Mouse (Mus musculus): ENCODE measurements around the gene Angptl6. TPM values are rescaled to one million over a fixed set of nuclear protein-coding genes. Genes with fewer than 3 reads are reported as not detected.

The Angptl6 gene
- polyA plus RNA-seq, 1 experiment from 2014 or later: 15.5 TPM

DNA sequence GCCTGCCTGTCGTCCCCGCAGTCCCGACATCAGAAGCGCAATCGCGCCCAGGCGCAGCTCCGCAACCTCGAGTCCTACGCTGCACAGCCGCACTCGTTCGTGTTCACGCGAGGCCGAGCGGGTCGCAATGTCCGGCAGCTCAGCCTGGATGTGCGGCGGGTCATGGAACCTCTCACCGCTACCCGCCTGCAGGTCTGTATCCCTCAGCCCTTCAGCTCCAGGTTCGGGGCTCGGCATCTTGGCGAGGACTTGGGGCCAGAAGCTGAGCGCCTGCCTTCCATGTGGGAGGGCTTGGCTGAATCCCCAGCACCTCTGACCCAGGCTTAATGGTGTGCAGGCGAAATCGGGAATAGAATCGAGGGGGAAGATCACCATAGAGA lies 8.8 kb upstream of the Angptl6 start:
- no peaks in the 10 kb centered on the region for H3K9me3 ChIP-seq (replicated peaks; ENCODE audit: control insufficient read depth, low read length)
- DNase-seq (ENCODE audit: low spot score): no peak
- H3K4me2 ChIP-seq (ENCODE audit: low read length): peak overlapping the region; percentile 92
- H3K9ac ChIP-seq (ENCODE audit: low read length): peak overlapping the region; percentile 82
- H3K4me1 ChIP-seq (ENCODE audit: control insufficient read depth, insufficient read depth, low read length): no peaks in the 10 kb centered on the region
- 0% methylated on average over 27 of the region's 30 CpGs for WGBS
- peak overlapping the region; percentile 86 for H3K4me3 ChIP-seq (ENCODE audit: low read depth, low read length)
- no peaks in the 10 kb centered on the region for H3K27me3 ChIP-seq (replicated peaks; ENCODE audit: control insufficient read depth, insufficient read depth, low read length)
- no peak for ATAC-seq
- peaks cover 42% of the 10 kb centered on the region for H3K36me3 ChIP-seq (ENCODE audit: control insufficient read depth, insufficient read depth, low read length)
- H3K27ac ChIP-seq (ENCODE audit: low read depth, low read length): peak overlapping the region; percentile 27; the same call in 1 of the 2 replicates

DNA sequence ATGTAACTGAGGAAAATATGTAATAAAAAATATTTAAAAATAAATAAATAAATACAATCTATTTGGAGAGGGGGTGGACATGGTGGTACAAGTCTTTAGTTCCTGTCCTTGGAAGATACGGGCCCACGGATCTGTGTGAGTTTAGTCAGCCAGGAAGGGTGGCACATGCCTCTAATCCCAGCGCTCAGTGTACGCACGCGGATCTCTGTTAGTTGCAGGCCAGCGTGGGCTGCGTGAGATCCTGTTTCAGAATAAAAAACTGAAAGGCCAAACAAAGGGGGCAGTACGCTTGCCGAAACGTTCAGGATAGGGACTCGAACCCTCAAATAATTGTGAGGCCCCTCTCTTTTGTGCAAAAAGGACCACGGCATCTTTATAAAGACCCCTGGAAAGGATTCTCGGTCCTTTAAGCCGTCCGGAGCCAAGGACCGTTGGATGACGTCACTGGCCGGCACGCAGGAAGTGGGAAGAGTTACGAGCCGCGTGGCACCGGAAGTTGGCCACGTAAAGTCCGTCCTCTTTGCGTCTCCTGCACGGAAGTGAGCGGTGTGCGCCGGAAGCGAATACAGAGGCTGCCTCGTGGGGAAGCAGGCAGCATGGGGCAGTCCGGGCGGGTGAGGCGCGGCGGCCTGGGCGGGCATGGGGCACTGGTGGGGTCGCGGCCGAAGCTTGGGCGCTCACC lies 8.3 kb upstream of the Angptl6 start, which contains the start of gene Ppan:
Gene Ppan (plus strand): TSS at position 472 of the 682 bp plus-strand sequence.
- Histone ChIP-seq H3K9ac (ENCODE audit: low read length) (peak within 1 kb of the TSS; percentile 82), H3K27ac (ENCODE audit: low read depth, low read length) (peak within 1 kb of the TSS; percentile 91), H3K4me2 (ENCODE audit: low read length) (peak within 1 kb of the TSS; percentile 92), H3K4me3 (ENCODE audit: low read depth, low read length) (peak within 1 kb of the TSS; percentile 86), H3K36me3 (ENCODE audit: control insufficient read depth, insufficient read depth, low read length) (peaks cover 36% of the 10 kb centered on the region), H3K4me1 (ENCODE audit: control insufficient read depth, insufficient read depth, low read length) (no peaks in the 10 kb centered on the region), H3K27me3 (replicated peaks; ENCODE audit: control insufficient read depth, insufficient read depth, low read length) (no peaks in the 10 kb centered on the region), H3K9me3 (replicated peaks; ENCODE audit: control insufficient read depth, low read length) (no peaks in the 10 kb centered on the region)
- DNase-seq (ENCODE audit: low spot score): peak; percentile 98
- WGBS: under 1% methylated on average over 41 of the region's 43 CpGs
- peak; percentile 98 for ATAC-seq

DNA sequence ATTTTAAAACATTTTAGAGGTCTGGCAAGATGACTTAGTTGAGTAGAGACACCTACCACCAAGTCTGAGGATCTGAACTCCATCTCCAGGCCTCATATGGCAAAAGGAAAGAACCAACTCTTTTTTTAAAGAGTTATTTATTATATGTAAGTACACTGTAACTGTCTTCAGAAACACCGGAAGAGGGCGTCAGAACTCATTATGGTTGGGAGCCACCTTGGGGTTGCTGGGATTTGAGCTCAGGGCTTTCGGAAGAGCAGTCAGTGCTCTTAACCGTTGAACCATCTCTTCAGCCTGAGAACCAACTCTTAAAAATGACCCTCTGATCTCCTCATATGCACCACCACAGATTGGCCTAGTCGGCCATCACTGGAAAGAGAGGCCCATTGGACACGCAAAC lies 7.7 kb upstream of the Angptl6 start:
- Histone ChIP-seq H3K4me2 (ENCODE audit: low read length) (peak overlapping the region; percentile 92), H3K9ac (ENCODE audit: low read length) (no peak overlapping the region), H3K4me1 (ENCODE audit: control insufficient read depth, insufficient read depth, low read length) (no peaks in the 10 kb centered on the region), H3K36me3 (ENCODE audit: control insufficient read depth, insufficient read depth, low read length) (peaks cover 30% of the 10 kb centered on the region), H3K27me3 (replicated peaks; ENCODE audit: control insufficient read depth, insufficient read depth, low read length) (no peaks in the 10 kb centered on the region), H3K9me3 (replicated peaks; ENCODE audit: control insufficient read depth, low read length) (no peaks in the 10 kb centered on the region), H3K27ac (ENCODE audit: low read depth, low read length) (peak overlapping the region; percentile 91; the same call in 1 of the 2 replicates), H3K4me3 (ENCODE audit: low read depth, low read length) (no peak overlapping the region)
- 88% methylated on average over 6 of the region's 6 CpGs for WGBS
- DNase-seq (ENCODE audit: low spot score) (no peak), ATAC-seq (no peak)

DNA sequence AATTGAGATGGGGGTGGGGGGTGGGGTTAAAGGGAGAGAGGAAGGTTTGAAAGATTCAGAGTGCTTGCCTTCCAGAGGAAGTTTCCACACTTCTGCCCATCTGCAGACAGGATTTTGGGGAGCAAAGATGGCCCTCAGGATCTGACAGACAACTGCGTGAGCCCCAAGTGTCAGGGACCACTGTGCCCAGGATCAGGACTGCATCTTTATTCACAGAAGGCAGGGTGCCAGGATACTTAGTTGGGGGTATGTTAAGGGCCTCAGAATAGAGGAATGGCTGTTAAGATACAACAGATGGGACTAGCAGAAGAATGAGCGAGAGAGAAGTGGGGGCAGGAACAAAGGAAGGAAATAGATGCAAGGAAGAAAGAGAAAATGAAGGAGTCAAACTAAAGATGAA lies 7.0 kb upstream of the Angptl6 start:
- H3K27ac ChIP-seq (ENCODE audit: low read depth, low read length): no peak overlapping the region
- DNase-seq (ENCODE audit: low spot score) (no peak), ATAC-seq (no peak)
- peaks cover 23% of the 10 kb centered on the region for H3K36me3 ChIP-seq (ENCODE audit: control insufficient read depth, insufficient read depth, low read length)
- no peaks in the 10 kb centered on the region for H3K4me1 ChIP-seq (ENCODE audit: control insufficient read depth, insufficient read depth, low read length)
- H3K27me3 ChIP-seq (replicated peaks; ENCODE audit: control insufficient read depth, insufficient read depth, low read length): no peaks in the 10 kb centered on the region
- 92% methylated on average over 2 of the region's 2 CpGs for WGBS
- H3K9ac ChIP-seq (ENCODE audit: low read length): no peak overlapping the region
- H3K4me3 ChIP-seq (ENCODE audit: low read depth, low read length): no peak overlapping the region
- H3K4me2 ChIP-seq (ENCODE audit: low read length): no peak overlapping the region
- no peaks in the 10 kb centered on the region for H3K9me3 ChIP-seq (replicated peaks; ENCODE audit: control insufficient read depth, low read length)

DNA sequence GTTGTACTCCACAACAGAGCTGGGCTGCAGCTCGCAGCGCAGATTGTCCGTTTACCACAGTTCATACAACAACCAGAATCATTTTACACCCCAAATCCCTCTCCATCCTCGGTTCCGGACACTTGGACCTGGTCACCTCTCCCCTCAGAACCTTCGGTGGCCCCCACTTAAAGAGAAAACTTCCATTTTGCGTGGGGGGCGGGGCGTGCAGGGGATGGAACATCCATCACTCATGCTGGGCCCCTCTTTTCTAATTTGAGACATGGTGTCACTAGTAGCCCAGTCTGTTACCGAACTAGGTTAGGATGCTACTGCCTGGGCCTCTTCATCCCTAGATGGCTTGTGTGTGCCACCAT lies 839 bp downstream of the Angptl6 start:
- peak overlapping the region; percentile 73 for H3K4me2 ChIP-seq (ENCODE audit: low read length)
- ATAC-seq (no peak; the same call in 1 of the 2 replicates), DNase-seq (ENCODE audit: low spot score) (no peak)
- H3K27ac ChIP-seq (ENCODE audit: low read depth, low read length): peak overlapping the region; percentile 91
- no peaks in the 10 kb centered on the region for H3K9me3 ChIP-seq (replicated peaks; ENCODE audit: control insufficient read depth, low read length)
- no peaks in the 10 kb centered on the region; the same call in 1 of the 2 replicates for H3K4me1 ChIP-seq (ENCODE audit: control insufficient read depth, insufficient read depth, low read length)
- peak overlapping the region; percentile 39 for H3K4me3 ChIP-seq (ENCODE audit: low read depth, low read length)
- no peaks in the 10 kb centered on the region for H3K36me3 ChIP-seq (ENCODE audit: control insufficient read depth, insufficient read depth, low read length)
- WGBS: 23% methylated on average over 10 of the region's 10 CpGs
- H3K27me3 ChIP-seq (replicated peaks; ENCODE audit: control insufficient read depth, insufficient read depth, low read length): no peaks in the 10 kb centered on the region
- H3K9ac ChIP-seq (ENCODE audit: low read length): peak overlapping the region; percentile 73

DNA sequence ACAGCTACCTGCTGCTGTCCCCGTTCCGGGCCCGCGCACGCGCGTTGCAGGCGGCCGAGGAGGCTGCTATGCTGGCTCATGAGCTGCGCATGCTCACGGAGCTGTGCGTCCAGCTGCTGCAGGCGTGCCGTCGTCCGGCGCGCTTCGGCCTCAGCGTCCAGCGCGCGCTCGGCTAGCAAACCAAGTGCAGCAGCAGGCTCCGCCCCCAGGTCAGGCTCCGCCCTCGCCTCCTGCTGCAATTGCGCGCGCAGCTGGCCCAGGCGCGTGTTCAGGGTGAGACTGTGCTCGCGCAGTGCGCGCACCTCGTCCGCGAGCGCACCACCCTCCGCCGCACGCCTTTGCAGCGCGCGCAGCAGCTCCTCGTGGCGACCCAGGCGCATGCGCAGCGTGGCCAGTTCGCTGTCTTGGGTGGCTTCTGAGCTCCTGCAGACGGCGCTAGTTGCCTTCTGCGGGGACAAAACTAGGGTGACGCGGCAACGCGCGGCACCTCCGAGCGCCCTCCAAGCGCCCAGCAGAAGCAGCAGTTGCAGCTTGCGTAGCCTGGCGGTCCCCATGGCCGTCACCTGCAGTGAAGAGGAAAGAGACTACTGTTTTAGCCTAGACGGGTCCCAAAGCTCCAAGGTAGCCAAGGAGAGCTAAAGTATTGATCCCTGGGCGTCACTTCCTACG lies 1.4 kb downstream of the Angptl6 start:
- Histone ChIP-seq H3K27me3 (replicated peaks; ENCODE audit: control insufficient read depth, insufficient read depth, low read length) (no peaks in the 10 kb centered on the region), H3K4me2 (ENCODE audit: low read length) (peak overlapping the region; percentile 73), H3K4me3 (ENCODE audit: low read depth, low read length) (peak overlapping the region; percentile 39), H3K4me1 (ENCODE audit: control insufficient read depth, insufficient read depth, low read length) (no peaks in the 10 kb centered on the region; the same call in 1 of the 2 replicates), H3K9ac (ENCODE audit: low read length) (peak overlapping the region; percentile 73), H3K27ac (ENCODE audit: low read depth, low read length) (peak overlapping the region; percentile 91), H3K9me3 (replicated peaks; ENCODE audit: control insufficient read depth, low read length) (no peaks in the 10 kb centered on the region), H3K36me3 (ENCODE audit: control insufficient read depth, insufficient read depth, low read length) (no peaks in the 10 kb centered on the region)
- peak; percentile 95 for ATAC-seq
- WGBS: under 1% methylated on average over 69 of the region's 69 CpGs
- DNase-seq (ENCODE audit: low spot score): peak; percentile 99

DNA sequence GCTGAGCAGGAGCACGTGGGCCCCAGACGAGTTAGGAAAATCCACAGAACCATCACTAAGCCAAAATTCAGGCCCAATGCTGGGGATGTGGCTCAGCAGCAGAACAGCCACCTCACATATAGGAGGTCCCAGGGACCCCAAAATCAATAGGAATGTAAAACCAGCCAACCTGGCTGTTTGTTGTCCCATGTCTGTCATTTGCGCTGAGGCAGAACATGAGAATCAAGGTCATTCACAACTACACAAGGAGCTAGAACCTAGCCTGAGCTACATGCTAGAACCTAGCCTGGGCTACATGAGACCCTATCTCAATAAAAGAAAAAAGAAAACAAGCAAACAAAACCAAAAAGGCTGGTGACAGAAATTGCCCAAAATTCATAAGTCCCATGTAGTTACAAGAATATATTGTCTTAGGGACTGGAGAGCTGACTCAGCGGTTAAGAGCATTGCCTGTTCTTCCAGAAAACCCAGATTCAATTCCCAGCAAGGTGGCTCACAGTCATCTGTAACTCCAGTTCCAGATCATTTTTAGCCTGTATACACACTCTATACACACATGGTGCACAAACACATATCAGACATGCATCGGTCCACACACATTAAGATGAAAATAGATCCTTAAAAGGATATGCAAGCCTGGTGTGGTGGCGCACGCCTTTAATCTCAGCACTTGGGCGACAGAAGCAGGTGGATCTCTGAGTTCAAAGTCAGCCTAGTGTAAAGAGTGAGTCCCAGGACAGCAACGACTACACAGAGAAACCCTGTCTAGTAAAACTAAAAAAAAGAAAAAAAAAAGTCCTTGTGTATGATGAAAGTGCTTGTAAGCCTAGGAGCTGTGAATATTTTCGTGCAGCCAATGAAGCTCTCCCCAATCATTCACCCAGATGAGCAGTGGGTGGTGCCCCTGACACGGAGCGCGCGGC lies 2.1 kb downstream of the Angptl6 start:
- Histone ChIP-seq H3K4me1 (ENCODE audit: control insufficient read depth, insufficient read depth, low read length) (no peaks in the 10 kb centered on the region; the same call in 1 of the 2 replicates), H3K9ac (ENCODE audit: low read length) (peak overlapping the region; percentile 54; the same call in 1 of the 2 replicates), H3K4me2 (ENCODE audit: low read length) (peak overlapping the region; percentile 73), H3K27me3 (replicated peaks; ENCODE audit: control insufficient read depth, insufficient read depth, low read length) (no peaks in the 10 kb centered on the region), H3K4me3 (ENCODE audit: low read depth, low read length) (peak overlapping the region; percentile 39), H3K27ac (ENCODE audit: low read depth, low read length) (peak overlapping the region; percentile 65), H3K9me3 (replicated peaks; ENCODE audit: control insufficient read depth, low read length) (no peaks in the 10 kb centered on the region), H3K36me3 (ENCODE audit: control insufficient read depth, insufficient read depth, low read length) (no peaks in the 10 kb centered on the region)
- no peak for DNase-seq (ENCODE audit: low spot score)
- ATAC-seq: no peak
- WGBS: 35% methylated on average over 14 of the region's 14 CpGs

DNA sequence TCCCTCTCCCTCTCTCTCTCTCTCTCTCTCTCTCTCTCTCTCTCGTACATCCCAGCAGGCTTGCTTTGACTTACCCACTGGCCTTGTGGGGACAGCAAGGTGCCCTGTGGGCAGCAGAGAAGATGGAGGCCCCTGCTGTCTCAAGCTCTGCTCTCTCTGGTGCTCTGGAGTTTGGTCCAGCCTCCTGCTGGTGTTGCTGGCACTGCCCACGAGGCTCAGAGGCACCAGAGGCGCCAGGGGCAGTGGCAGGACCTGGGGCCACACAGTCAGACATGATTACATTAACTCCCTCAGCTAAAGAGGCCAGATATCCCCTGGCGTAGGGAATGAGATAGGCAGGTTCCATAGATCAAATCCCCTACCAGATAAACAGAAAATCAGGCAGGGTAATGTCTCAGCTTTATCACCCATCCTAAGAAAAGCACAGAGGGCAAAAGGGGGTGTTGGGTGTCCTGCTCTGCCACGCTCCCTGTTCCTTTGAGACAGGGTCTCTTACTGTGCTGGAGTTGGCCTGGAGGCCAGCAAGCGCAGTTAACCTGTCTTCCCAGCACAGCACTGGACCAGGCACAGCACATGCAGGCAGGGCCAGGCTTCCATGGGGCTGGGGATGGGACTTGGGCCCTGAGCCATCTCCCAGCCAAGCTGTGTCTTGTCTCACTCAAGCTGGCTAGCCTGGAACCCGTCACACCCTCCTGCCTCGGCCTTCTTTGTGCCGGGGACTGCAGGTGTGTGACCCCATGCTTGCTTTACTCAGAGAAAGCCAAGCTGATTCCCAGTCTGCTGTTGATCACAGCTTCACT lies 3.0 kb downstream of the Angptl6 start:
- Histone ChIP-seq H3K27me3 (replicated peaks; ENCODE audit: control insufficient read depth, insufficient read depth, low read length) (no peaks in the 10 kb centered on the region), H3K27ac (ENCODE audit: low read depth, low read length) (no peak overlapping the region), H3K9me3 (replicated peaks; ENCODE audit: control insufficient read depth, low read length) (no peaks in the 10 kb centered on the region), H3K4me3 (ENCODE audit: low read depth, low read length) (no peak overlapping the region), H3K9ac (ENCODE audit: low read length) (peak overlapping the region; percentile 1; the same call in 1 of the 2 replicates), H3K36me3 (ENCODE audit: control insufficient read depth, insufficient read depth, low read length) (no peaks in the 10 kb centered on the region), H3K4me1 (ENCODE audit: control insufficient read depth, insufficient read depth, low read length) (no peaks in the 10 kb centered on the region; the same call in 1 of the 2 replicates), H3K4me2 (ENCODE audit: low read length) (no peak overlapping the region)
- no peak for ATAC-seq
- 68% methylated on average over 9 of the region's 9 CpGs for WGBS
- DNase-seq (ENCODE audit: low spot score): no peak

Measured in forebrain, embryonic 14.5 days (tissue).